Mouse (Mus musculus) heart, adult 18-20 months (tissue): Measurements from ENCODE around the gene Spata16. TPM values are rescaled to one million over a fixed set of nuclear protein-coding genes. Genes with fewer than 3 reads are reported as not detected.
"Not testable (repeated sequence)": the region's sequence is repeated elsewhere in the genome, so short reads cannot be mapped to it uniquely, and the experiment has no call there.

Experiments used
- DNase-seq, 2 experiments: peaks; one replicate each; pipeline ENCODE4 v3.0.0; 2021 to 2022; ENCODE audit warnings: mixed read lengths in 1 of 2
- long read RNA-seq, 2 experiments: library from polyadenylated mRNA; stranded (forward); transcript quantifications; one replicate each; pipeline ENCODE4 v2.0.0; 2021
- total RNA-seq, 2 experiments: library from RNA; stranded (reverse); gene quantifications; 2 replicates each; pipeline ENCODE4 v1.2.3; 2021

The Spata16 gene
- not detected for total RNA-seq
- long read RNA-seq, experiment 1: 0 reads
- long read RNA-seq, experiment 2: 0 reads

GRCm38 (mm10) chr3:26637402-26637801 lies at the start of gene Spata16:
Gene Spata16, plus strand, starts transcription at chr3:26637620.
- DNase-seq: no peak

- DNase-seq: no peak
Observed at GRCm38 (mm10) chr3:26604861-26605260, 32.6 kb upstream of the Spata16 start.

GRCm38 (mm10) chr3:26608531-26608930 lies 28.9 kb upstream of the Spata16 start:
- DNase-seq: no peak

GRCm38 (mm10) chr3:26639214-26639613 lies 1.8 kb downstream of the Spata16 start:
- no peak for DNase-seq

GRCm38 (mm10) chr3:26639851-26640250 lies 2.4 kb downstream of the Spata16 start:
- no peak for DNase-seq

GRCm38 (mm10) chr3:26640321-26641075 lies 3.1 kb downstream of the Spata16 start:
- DNase-seq: no peak

- no peak for DNase-seq
Observed at GRCm38 (mm10) chr3:26641351-26642249, 4.2 kb downstream of the Spata16 start.

GRCm38 (mm10) chr3:26644136-26644535 lies 6.7 kb downstream of the Spata16 start:
- DNase-seq: no peak

- no peak for DNase-seq
Observed at GRCm38 (mm10) chr3:26646834-26647233, 9.4 kb downstream of the Spata16 start.

GRCm38 (mm10) chr3:26685832-26686231 lies 48.4 kb downstream of the Spata16 start:
- no peak for DNase-seq

GRCm38 (mm10) chr3:26709492-26709891 lies 72.1 kb downstream of the Spata16 start:
- DNase-seq: not testable (repeated sequence)

- DNase-seq: no peak
Observed at GRCm38 (mm10) chr3:26727526-26727925, 90.1 kb downstream of the Spata16 start.

- no peak for DNase-seq
Observed at GRCm38 (mm10) chr3:26750492-26750891, 113.1 kb downstream of the Spata16 start.

- no peak for DNase-seq
Observed at GRCm38 (mm10) chr3:26752441-26752840, 115.0 kb downstream of the Spata16 start.

GRCm38 (mm10) chr3:26793334-26794101 lies 156.1 kb downstream of the Spata16 start:
- DNase-seq: no peak

- no peak for DNase-seq
Observed at GRCm38 (mm10) chr3:26795851-26796538, 158.6 kb downstream of the Spata16 start.

GRCm38 (mm10) chr3:26796954-26797353 lies 159.5 kb downstream of the Spata16 start:
- DNase-seq: no peak

GRCm38 (mm10) chr3:26814307-26814706 lies 176.9 kb downstream of the Spata16 start:
- DNase-seq: no peak

GRCm38 (mm10) chr3:26815764-26816163 lies 178.3 kb downstream of the Spata16 start:
- DNase-seq: no peak

GRCm38 (mm10) chr3:26819398-26819797 lies 182.0 kb downstream of the Spata16 start:
- DNase-seq: no peak

- no peak for DNase-seq
Observed at GRCm38 (mm10) chr3:26826958-26827839, 189.8 kb downstream of the Spata16 start.
